ENCODE assay signal across 12 mouse cellular contexts in the genomic region with DNA sequence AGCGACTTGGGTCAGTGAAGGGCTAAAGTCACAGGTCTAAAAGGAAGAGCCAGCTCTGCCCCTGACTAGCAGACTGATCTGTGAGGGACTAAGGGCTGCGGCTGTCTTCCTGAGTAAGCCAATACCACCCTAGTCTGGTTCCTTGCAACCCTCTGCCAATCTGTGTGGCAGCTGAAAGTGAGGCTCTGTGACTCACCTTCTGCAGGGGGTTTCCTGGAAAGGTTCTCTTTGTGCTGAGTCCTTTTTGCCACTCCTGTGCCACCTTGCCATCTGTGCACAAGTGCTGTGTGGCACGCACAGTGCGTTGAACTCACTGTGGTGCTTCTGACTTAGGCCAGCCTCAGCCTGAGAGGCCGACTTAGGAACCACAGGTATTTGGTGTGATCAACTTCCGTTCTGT. TPM values are rescaled to one million over a fixed set of nuclear protein-coding genes. Genes with fewer than 3 reads are reported as not detected.
DNase-seq lines count a peak whose midpoint lies in the region; ATAC-seq lines count a peak whose summit lies in the region.
"Had no signal": no experiment of that assay in that cellular context is flagged by ENCODE, and none has a peak within 500 bp of the region (broad histone marks: within the 10 kb centered on the region; RNA-seq: fewer than 3 reads in every experiment).

No protein-coding gene starts in this region.

- H3K36me3 ChIP-seq in heart, embryonic 16.5 days (ENCODE audit: control insufficient read depth, insufficient read depth): no peaks in the 10 kb centered on the region
- H3K36me3 ChIP-seq in limb, embryonic 13.5 days: no peaks in the 10 kb centered on the region
- H3K36me3 ChIP-seq: neural tube, embryonic 13.5 days had no signal

- no peak for DNase-seq in heart, adult 18-20 months
- peak; percentile 54 for DNase-seq in CD4-positive, CD25-positive, alpha-beta regulatory T cell, adult 2 months (ENCODE audit: low read depth, low spot score)
- peak; percentile 54 to 55 for DNase-seq in cerebellum, postnatal 10 days
- no peak for DNase-seq in lung, postnatal 4 days
- DNase-seq in left cerebral cortex, postnatal 4 days: no peak
- DNase-seq: forebrain, postnatal 0 days; kidney, postnatal 14 days; right cerebral cortex, postnatal 4 days had no signal

- no peak overlapping the region for H3K4me3 ChIP-seq in heart, embryonic 16.5 days (ENCODE audit: low read length)
- H3K4me3 ChIP-seq in limb, embryonic 13.5 days: no peak overlapping the region
- H3K4me3 ChIP-seq: neural tube, embryonic 13.5 days had no signal

- H3K9me3 ChIP-seq in heart, embryonic 16.5 days (replicated peaks; ENCODE audit: control insufficient read depth, low read length): no peaks in the 10 kb centered on the region
- H3K9me3 ChIP-seq in limb, embryonic 13.5 days: no peaks in the 10 kb centered on the region
- H3K9me3 ChIP-seq: neural tube, embryonic 13.5 days had no signal

- H3K27ac ChIP-seq in heart, embryonic 16.5 days (ENCODE audit: low read length): 0 out of 2 replicates have a peak overlapping the region, but pooled peaks have one; percentile 37
- H3K27ac ChIP-seq in limb, embryonic 13.5 days: peak overlapping the region; percentile 65; the same call in 1 of the 2 replicates
- H3K27ac ChIP-seq: neural tube, embryonic 13.5 days had no signal

- intact Hi-C loops in left cerebral cortex, postnatal 4 days (cut with DNase I): no loop called here

- H3K9ac ChIP-seq in heart, embryonic 16.5 days (ENCODE audit: low read length): no peak overlapping the region
- H3K9ac ChIP-seq in limb, embryonic 13.5 days: peak overlapping the region; percentile 35; the same call in 1 of the 2 replicates
- H3K9ac ChIP-seq: forebrain, postnatal 0 days; neural tube, embryonic 13.5 days had no signal

- WGBS in heart, embryonic 16.5 days: 73% methylated on average over 6 of the region's 6 CpGs
- 76% methylated on average over 6 of the region's 6 CpGs for WGBS in limb, embryonic 13.5 days

- H3K27me3 ChIP-seq in heart, embryonic 16.5 days (ENCODE audit: control insufficient read depth, insufficient read depth, low read length): no peaks in the 10 kb centered on the region
- no peaks in the 10 kb centered on the region for H3K27me3 ChIP-seq in limb, embryonic 13.5 days
- H3K27me3 ChIP-seq: neural tube, embryonic 13.5 days had no signal

- peaks cover 57% of the 10 kb centered on the region for H3K4me1 ChIP-seq in heart, embryonic 16.5 days (ENCODE audit: control insufficient read depth, insufficient read depth, low read length)
- H3K4me1 ChIP-seq in limb, embryonic 13.5 days: peaks cover 46% of the 10 kb centered on the region

- H3K4me2 ChIP-seq in heart, embryonic 16.5 days (ENCODE audit: low read depth, low read length): no peak overlapping the region
- no peak overlapping the region for H3K4me2 ChIP-seq in limb, embryonic 13.5 days (replicated peaks)
- H3K4me2 ChIP-seq: neural tube, embryonic 13.5 days had no signal

- no peak for ATAC-seq in heart, embryonic 16.5 days (replicated peaks; ENCODE audit: extremely low read depth, insufficient read depth, low FRiP score)
- ATAC-seq in limb, embryonic 13.5 days (ENCODE audit: low FRiP score, low read depth): no peak
- ATAC-seq in monocyte, adult 5-6 weeks (replicated peaks; ENCODE audit: insufficient number of reproducible peaks, low FRiP score, low TSS enrichment, poor library complexity, severe bottlenecking): no peak
- ATAC-seq: forebrain, postnatal 0 days had no signal

RNA-seq across cellular contexts. Expression of a gene that starts 30.0 kb away (rescaled TPM):
- 7.2 and 8.1 TPM in 2 replicates for polyA plus RNA-seq in heart, embryonic 16.5 days (2015; fragmentation: Nextera tagmentation; extraction: Ambion mirVana)
- 10 to 100 TPM; 17.6 to 19.6 TPM for total RNA-seq in heart, adult 18-20 months (2021)
- polyA plus RNA-seq in limb, embryonic 13.5 days (2015; fragmentation: Nextera tagmentation; extraction: Ambion mirVana): 8.1 and 8.8 TPM in 2 replicates
- total RNA-seq in monocyte, adult 5-6 weeks (2017): 7.0 to 24.9 TPM (median 10.2 TPM) in 3 replicates
- total RNA-seq in left cerebral cortex, postnatal 4 days (2021): 10 to 100 TPM; 30.4 to 36.2 TPM

RNA-seq across cellular contexts. Expression of a gene that starts 46.2 kb away (rescaled TPM):
- polyA plus RNA-seq in heart, embryonic 16.5 days (2015; fragmentation: Nextera tagmentation; extraction: Ambion mirVana): 13.5 and 13.7 TPM in 2 replicates
- total RNA-seq in heart, adult 18-20 months (2021): 10 to 100 TPM; 71.9 to 73.6 TPM
- 13.3 and 14.1 TPM in 2 replicates for polyA plus RNA-seq in limb, embryonic 13.5 days (2015; fragmentation: Nextera tagmentation; extraction: Ambion mirVana)
- 10.9 to 11.7 TPM (median 11.3 TPM) in 3 replicates for total RNA-seq in monocyte, adult 5-6 weeks (2017)
- total RNA-seq in left cerebral cortex, postnatal 4 days (2021): 10 to 100 TPM; 52.0 to 52.9 TPM

Comparison
In these comparisons a context has a peak if more than half of its experiments do, and no peak if none do; other contexts are left out.
1. DNase-seq: peak in CD4-positive, CD25-positive, alpha-beta regulatory T cell, adult 2 months (single experiment) and cerebellum, postnatal 10 days (2 of 2); none in heart, adult 18-20 months (0 of 2), lung, postnatal 4 days (0 of 2) and left cerebral cortex, postnatal 4 days (single experiment).